Mouse (Mus musculus) cortical plate, adult 2 months (tissue): Measurements from ENCODE around the gene Diablo.

ENCODE experiments used
- CTCF ChIP-seq: fragments of 200-500 bp; IDR thresholded peaks from 2 replicates; pipeline ENCODE4 v1.5.1; 2011; ENCODE audit warnings: mild to moderate bottlenecking, control low read depth, low read length; ENCODE audit not compliant: insufficient read depth; ENCODE audit errors: extremely low read depth
- POLR2A ChIP-seq: fragments of 200-500 bp; IDR thresholded peaks from 2 replicates; pipeline ENCODE4 v1.6.1; 2011; ENCODE audit warnings: mild to moderate bottlenecking, low read length, control low read depth; ENCODE audit not compliant: insufficient read depth; ENCODE audit errors: extremely low read depth

GRCm38 (mm10) chr5:123501973-123502372, 22.0 kb downstream of the Diablo start:
- TF ChIP-seq POLR2A (no peak), CTCF (no peak)
